Mouse (Mus musculus): ENCODE measurements at regions not wholly inside any gene's neighbourhood (a gene's known extent, or its start where the extent isn't known, plus 50 kb on each side); places are given as distances from the start of the nearest gene placed in this dataset.

- no peak for TF ChIP-seq POLR2A (IDR thresholded peaks at IDR 0.05; ENCODE audit: control insufficient read depth, extremely low read depth, insufficient read depth, low read length, poor library complexity)
- no peak for TF ChIP-seq CTCF (IDR thresholded peaks at IDR 0.05; ENCODE audit: borderline replicate concordance, control insufficient read depth, extremely low read depth, insufficient read depth, low read length, poor library complexity)
- no peak for DNase-seq
- Histone ChIP-seq H3K4me3 (ENCODE audit: control insufficient read depth, insufficient read depth, low read length) (no peak overlapping the region), H3K27me3 (ENCODE audit: control insufficient read depth, insufficient read depth, low read length) (no peaks in the 10 kb centered on the region), H3K4me1 (replicated peaks; ENCODE audit: control insufficient read depth, insufficient read depth, low read length) (no peaks in the 10 kb centered on the region; the same call in 1 of the 2 replicates), H3K36me3 (ENCODE audit: control insufficient read depth, insufficient read depth, low read length) (no peaks in the 10 kb centered on the region), H3K27ac (ENCODE audit: control insufficient read depth, insufficient read depth, low read length) (no peak overlapping the region)
- WGBS, result 92% methylated on average over 12 of the region's 12 CpGs
Observed at GRCm38 (mm10) chr13:55917316-55917715, 81.3 kb upstream of the Pitx1 start.

DNA sequence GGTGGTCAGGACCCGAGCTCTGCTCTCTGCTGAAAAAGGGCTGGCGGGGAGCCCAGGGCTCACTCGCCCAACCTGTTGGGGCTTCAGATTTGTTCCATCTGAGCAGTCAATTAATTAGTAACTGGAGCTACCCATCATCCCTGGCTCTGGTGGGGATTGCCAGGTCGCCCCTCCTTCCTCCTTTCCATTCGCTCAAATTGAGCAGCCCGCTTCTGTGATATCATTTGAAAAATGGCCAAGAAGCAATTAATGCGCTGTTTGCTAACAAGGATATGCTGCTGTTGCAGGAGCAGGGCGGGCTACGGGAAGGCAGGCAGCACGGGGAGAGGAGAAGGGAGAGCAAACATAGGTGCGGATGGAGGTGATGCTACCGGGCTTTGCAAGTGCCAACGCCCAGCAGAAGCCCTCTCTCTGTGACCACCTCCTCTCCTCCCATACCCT lies 76.3 kb upstream of the Pitx1 start:
- no peak overlapping the region for H3K4me3 ChIP-seq (ENCODE audit: control insufficient read depth, insufficient read depth, low read length)
- no peaks in the 10 kb centered on the region for H3K36me3 ChIP-seq (ENCODE audit: control insufficient read depth, insufficient read depth, low read length)
- H3K27ac ChIP-seq (ENCODE audit: control insufficient read depth, insufficient read depth, low read length), result no peak overlapping the region
- H3K4me1 ChIP-seq (replicated peaks; ENCODE audit: control insufficient read depth, insufficient read depth, low read length), result no peaks in the 10 kb centered on the region; the same call in 1 of the 2 replicates
- TF ChIP-seq CTCF (IDR thresholded peaks at IDR 0.05; ENCODE audit: borderline replicate concordance, control insufficient read depth, extremely low read depth, insufficient read depth, low read length, poor library complexity) (no peak), POLR2A (IDR thresholded peaks at IDR 0.05; ENCODE audit: control insufficient read depth, extremely low read depth, insufficient read depth, low read length, poor library complexity) (no peak)
- no peaks in the 10 kb centered on the region for H3K27me3 ChIP-seq (ENCODE audit: control insufficient read depth, insufficient read depth, low read length)
- 87% methylated on average over 13 of the region's 13 CpGs for WGBS
- no peak for DNase-seq

GRCm38 (mm10) chr13:55909941-55910340 lies 73.9 kb upstream of the Pitx1 start:
- Histone ChIP-seq H3K27ac (ENCODE audit: control insufficient read depth, insufficient read depth, low read length) (no peak overlapping the region), H3K27me3 (ENCODE audit: control insufficient read depth, insufficient read depth, low read length) (no peaks in the 10 kb centered on the region), H3K4me1 (replicated peaks; ENCODE audit: control insufficient read depth, insufficient read depth, low read length) (no peaks in the 10 kb centered on the region), H3K36me3 (ENCODE audit: control insufficient read depth, insufficient read depth, low read length) (no peaks in the 10 kb centered on the region), H3K4me3 (ENCODE audit: control insufficient read depth, insufficient read depth, low read length) (no peak overlapping the region)
- TF ChIP-seq CTCF (IDR thresholded peaks at IDR 0.05; ENCODE audit: borderline replicate concordance, control insufficient read depth, extremely low read depth, insufficient read depth, low read length, poor library complexity) (no peak), POLR2A (IDR thresholded peaks at IDR 0.05; ENCODE audit: control insufficient read depth, extremely low read depth, insufficient read depth, low read length, poor library complexity) (no peak)
- no peak for DNase-seq
- 28% methylated on average over 5 of the region's 5 CpGs for WGBS

- Histone ChIP-seq H3K27ac (ENCODE audit: control insufficient read depth, insufficient read depth, low read length) (no peak overlapping the region), H3K4me1 (replicated peaks; ENCODE audit: control insufficient read depth, insufficient read depth, low read length) (no peaks in the 10 kb centered on the region), H3K36me3 (ENCODE audit: control insufficient read depth, insufficient read depth, low read length) (no peaks in the 10 kb centered on the region), H3K27me3 (ENCODE audit: control insufficient read depth, insufficient read depth, low read length) (no peaks in the 10 kb centered on the region), H3K4me3 (ENCODE audit: control insufficient read depth, insufficient read depth, low read length) (no peak overlapping the region)
- DNase-seq, result no peak
- no peak for TF ChIP-seq POLR2A (IDR thresholded peaks at IDR 0.05; ENCODE audit: control insufficient read depth, extremely low read depth, insufficient read depth, low read length, poor library complexity)
- no peak for TF ChIP-seq CTCF (IDR thresholded peaks at IDR 0.05; ENCODE audit: borderline replicate concordance, control insufficient read depth, extremely low read depth, insufficient read depth, low read length, poor library complexity)
- WGBS, result 64% methylated on average over 4 of the region's 4 CpGs
Observed at GRCm38 (mm10) chr13:55904884-55905283, 68.9 kb upstream of the Pitx1 start.

DNA sequence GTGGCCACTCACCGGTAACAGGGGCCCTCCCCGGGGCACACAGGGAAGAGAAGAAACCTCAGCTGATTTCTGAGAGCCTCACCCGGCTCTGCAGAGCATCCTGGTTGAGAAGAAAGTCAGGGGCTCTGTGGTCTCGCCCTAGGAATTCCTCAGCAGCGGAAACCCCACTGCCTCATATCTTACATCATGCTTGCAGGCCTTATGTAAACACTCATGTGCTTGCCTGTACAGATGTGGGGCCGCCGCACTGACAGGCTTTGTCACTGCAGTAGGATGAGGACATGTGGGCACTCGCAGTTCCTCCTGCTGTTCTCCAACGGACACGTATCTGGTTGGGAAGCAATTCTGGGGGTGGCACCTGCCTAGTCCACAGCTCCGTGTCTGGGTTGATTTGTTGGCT lies 66.3 kb upstream of the Pitx1 start:
- H3K27ac ChIP-seq (ENCODE audit: control insufficient read depth, insufficient read depth, low read length), result no peak overlapping the region
- no peaks in the 10 kb centered on the region for H3K36me3 ChIP-seq (ENCODE audit: control insufficient read depth, insufficient read depth, low read length)
- DNase-seq, result no peak
- TF ChIP-seq CTCF (IDR thresholded peaks at IDR 0.05; ENCODE audit: borderline replicate concordance, control insufficient read depth, extremely low read depth, insufficient read depth, low read length, poor library complexity) (no peak), POLR2A (IDR thresholded peaks at IDR 0.05; ENCODE audit: control insufficient read depth, extremely low read depth, insufficient read depth, low read length, poor library complexity) (no peak)
- H3K27me3 ChIP-seq (ENCODE audit: control insufficient read depth, insufficient read depth, low read length), result no peaks in the 10 kb centered on the region
- 66% methylated on average over 11 of the region's 11 CpGs for WGBS
- no peaks in the 10 kb centered on the region for H3K4me1 ChIP-seq (replicated peaks; ENCODE audit: control insufficient read depth, insufficient read depth, low read length)
- no peak overlapping the region for H3K4me3 ChIP-seq (ENCODE audit: control insufficient read depth, insufficient read depth, low read length)

DNA sequence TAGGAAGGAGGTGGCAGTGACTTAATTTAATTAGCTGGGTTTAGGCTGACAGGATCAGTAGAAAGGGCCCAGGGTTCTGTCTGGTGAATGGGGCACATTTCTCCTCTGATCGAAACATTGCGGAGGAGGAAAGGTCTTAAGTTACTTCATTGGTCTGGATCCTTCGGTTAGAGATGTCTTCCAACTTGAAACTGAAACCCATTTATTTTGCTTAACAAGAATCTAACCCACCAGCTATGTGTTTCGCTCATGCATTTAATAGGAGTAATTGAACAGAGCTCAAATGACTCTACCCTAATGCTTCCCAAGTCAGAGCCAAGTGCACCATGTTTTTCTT lies 64.2 kb upstream of the Pitx1 start:
- Histone ChIP-seq H3K4me1 (replicated peaks; ENCODE audit: control insufficient read depth, insufficient read depth, low read length) (no peaks in the 10 kb centered on the region), H3K27me3 (ENCODE audit: control insufficient read depth, insufficient read depth, low read length) (no peaks in the 10 kb centered on the region), H3K36me3 (ENCODE audit: control insufficient read depth, insufficient read depth, low read length) (no peaks in the 10 kb centered on the region), H3K27ac (ENCODE audit: control insufficient read depth, insufficient read depth, low read length) (no peak overlapping the region), H3K4me3 (ENCODE audit: control insufficient read depth, insufficient read depth, low read length) (no peak overlapping the region)
- 88% methylated on average over 4 of the region's 4 CpGs for WGBS
- TF ChIP-seq CTCF (IDR thresholded peaks at IDR 0.05; ENCODE audit: borderline replicate concordance, control insufficient read depth, extremely low read depth, insufficient read depth, low read length, poor library complexity), result no peak
- no peak for TF ChIP-seq POLR2A (IDR thresholded peaks at IDR 0.05; ENCODE audit: control insufficient read depth, extremely low read depth, insufficient read depth, low read length, poor library complexity)
- no peak for DNase-seq

DNA sequence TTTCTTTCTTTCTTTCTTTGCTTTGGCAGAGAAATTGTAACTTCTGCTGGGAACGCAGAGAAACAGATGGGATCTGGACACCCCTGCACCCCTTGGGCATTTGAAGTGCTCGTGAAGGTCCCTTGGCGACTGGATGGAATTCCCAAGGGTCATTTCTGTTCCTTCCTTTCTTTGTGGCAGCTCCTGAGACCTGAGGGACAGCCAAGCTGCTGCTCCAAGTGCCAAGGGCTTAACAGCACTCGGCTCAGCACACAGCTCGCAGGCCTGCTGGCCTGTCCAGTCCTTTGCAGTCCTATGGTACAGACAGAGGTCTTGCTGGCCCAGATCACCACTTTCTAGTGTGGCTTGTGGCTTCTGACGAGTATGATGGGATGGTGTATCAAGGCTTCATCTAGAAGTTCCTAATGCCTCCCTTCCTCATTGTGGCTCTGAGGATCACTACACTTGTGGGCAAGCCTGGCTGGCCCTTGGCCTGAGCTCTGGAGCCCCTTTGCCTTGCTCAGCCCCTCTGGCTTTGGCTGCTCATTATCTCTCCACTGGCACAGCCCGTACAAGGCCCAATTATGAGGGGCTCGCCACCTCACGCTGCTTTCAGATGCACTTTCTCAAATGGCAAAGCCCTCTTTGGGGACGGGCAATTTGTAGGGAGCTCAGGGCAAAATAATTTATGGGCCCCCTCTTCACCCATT lies 63.7 kb upstream of the Pitx1 start:
- TF ChIP-seq CTCF (IDR thresholded peaks at IDR 0.05; ENCODE audit: borderline replicate concordance, control insufficient read depth, extremely low read depth, insufficient read depth, low read length, poor library complexity) (no peak), POLR2A (IDR thresholded peaks at IDR 0.05; ENCODE audit: control insufficient read depth, extremely low read depth, insufficient read depth, low read length, poor library complexity) (no peak)
- H3K4me3 ChIP-seq (ENCODE audit: control insufficient read depth, insufficient read depth, low read length), result no peak overlapping the region
- DNase-seq, result no peak
- 88% methylated on average over 10 of the region's 10 CpGs for WGBS
- no peaks in the 10 kb centered on the region for H3K36me3 ChIP-seq (ENCODE audit: control insufficient read depth, insufficient read depth, low read length)
- H3K4me1 ChIP-seq (replicated peaks; ENCODE audit: control insufficient read depth, insufficient read depth, low read length), result no peaks in the 10 kb centered on the region
- H3K27ac ChIP-seq (ENCODE audit: control insufficient read depth, insufficient read depth, low read length), result no peak overlapping the region
- H3K27me3 ChIP-seq (ENCODE audit: control insufficient read depth, insufficient read depth, low read length), result no peaks in the 10 kb centered on the region
